Mouse (Mus musculus) adrenal gland (tissue): ENCODE results near the gene Tfpt.
"Not testable (repeated sequence)": the region's sequence is repeated elsewhere in the genome, so short reads cannot be mapped to it uniquely, and the experiment has no call there.

Experiments
- intact Hi-C: fragments of 180-260 bp; cut with DNase I; formaldehyde crosslinking; loops from one replicate; pipeline ENCODE4 v1.15.1; 2025
- microRNA-seq, 2 experiments: library from miRNA; unstranded; fragments of <30 nt; microRNA quantifications; one replicate each; pipeline ENCODE4; 2019

Tfpt gene

DNA sequence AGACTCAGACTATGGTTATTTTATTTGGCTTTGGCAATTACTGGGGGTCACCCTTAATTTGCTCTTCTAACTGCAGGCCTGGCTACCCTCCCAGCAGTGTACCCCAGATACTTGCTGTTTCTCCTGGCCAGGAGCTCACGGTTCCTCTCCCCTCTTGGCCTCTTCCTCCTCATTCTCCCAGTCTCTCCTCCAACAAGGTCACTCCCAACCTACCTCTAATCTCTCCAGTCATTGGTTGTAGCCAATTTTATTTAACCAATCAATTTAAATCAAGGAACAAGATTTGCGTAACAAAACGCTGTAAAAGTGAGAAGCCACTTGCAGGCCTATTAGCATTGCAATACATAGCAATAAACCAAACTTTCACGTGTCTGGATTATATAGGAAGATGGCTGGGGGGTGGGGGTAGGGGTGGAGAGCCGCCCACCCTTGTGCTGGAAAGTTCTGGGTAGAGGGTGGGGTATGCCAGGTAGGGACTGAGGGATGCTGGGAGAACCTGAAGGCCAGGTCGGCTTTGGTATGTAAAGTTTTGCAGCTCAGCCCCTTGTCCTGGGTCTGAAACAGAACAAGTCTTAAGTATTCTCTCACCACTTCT is 50.7 kb downstream of the Tfpt start:
- intact Hi-C loops, result no loop called here

DNA sequence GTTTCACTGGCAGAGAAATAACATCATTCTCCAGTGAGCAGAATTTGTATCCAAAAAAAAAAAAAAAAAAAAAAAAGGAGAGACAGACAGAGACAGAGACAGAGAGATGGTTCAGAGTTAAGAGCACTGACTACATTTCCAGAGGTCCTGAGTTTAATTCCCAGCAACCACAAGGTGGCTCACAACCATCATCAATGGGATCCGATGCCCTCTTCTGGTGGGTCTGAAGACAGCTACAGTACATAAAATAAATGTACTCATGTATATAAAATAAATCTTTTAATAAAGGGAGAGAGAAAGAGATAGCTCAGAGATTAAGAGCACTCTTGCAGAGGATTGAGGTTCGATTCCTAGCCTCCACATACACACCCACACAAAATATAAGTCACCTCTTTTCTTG is 51.5 kb downstream of the Tfpt start:
- intact Hi-C loops, result no loop called here

DNA sequence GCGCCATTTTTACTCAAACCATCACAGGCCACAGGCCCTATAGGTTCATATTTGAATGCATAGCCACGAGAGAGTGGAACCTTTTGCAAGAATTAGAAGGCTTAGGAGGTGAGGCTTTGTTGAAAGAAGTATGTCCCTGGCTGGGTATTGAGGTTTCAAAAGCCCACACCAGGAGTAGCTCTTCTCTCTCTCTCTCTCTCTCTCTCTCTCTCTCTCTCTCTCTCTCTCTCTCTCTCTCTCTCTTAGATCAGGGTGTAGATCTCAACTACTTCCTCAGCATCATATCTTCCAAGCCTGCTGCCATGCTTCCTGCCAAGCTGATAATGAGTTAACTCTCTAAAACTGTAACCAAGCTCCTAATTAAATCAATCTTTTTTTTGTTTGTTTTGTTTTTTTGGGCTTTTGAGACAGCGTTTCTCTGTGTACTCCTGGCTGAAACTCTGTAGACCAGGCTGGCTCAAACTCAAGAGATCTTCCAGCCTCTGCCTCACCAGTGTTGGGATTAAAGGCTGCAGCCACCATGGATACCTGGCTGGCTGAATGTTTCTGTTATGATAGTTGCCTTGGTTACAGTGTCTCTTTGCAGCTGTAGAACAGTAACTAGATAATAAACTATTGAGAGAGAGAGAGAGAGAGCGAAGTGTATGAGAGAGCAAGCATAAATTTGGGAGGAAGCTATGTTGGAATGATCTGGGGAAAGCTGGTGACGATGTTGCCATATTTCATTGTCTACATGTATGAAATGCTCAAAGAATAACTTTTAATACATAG is 53.2 kb downstream of the Tfpt start:
- intact Hi-C loops, result no loop called here

DNA sequence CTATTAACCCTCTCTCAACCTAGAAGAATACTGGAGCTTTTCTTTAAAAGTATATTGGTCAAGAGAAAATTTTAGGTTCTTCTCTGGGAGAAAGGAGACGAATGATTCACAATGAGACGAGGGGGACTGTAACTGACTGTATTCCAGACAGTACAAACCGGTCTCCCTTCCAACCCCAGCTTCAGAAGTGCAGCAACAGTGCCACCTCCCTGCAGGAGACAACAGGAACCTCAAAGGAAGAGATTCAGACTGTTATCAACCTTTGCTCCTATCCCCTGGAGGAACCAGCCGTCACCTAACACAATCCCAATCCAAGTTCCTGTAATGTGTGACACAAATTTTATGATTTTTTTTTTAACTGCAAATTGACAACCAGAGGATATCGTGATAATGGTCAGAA is 55.5 kb downstream of the Tfpt start:
- intact Hi-C loops, result no loop called here

DNA sequence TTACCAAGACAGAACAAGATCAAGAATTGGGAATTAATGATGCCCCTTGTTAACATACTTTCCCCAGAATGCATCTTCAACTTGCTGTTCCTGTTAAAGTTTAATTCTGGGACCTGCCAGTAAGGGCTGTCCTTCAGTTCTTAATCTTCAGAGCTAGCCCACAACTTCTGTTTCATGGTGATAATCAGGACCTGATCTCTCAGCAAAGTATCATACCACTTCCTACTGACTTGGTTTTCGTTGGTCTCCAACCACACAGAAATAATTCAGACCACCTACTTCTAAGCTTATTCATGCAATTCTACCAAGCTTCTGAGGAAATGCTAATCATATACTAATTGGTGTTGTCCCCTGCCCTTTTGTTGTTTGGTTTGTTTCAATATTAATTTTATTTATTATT is 57.9 kb downstream of the Tfpt start:
- intact Hi-C loops, result no loop called here

DNA sequence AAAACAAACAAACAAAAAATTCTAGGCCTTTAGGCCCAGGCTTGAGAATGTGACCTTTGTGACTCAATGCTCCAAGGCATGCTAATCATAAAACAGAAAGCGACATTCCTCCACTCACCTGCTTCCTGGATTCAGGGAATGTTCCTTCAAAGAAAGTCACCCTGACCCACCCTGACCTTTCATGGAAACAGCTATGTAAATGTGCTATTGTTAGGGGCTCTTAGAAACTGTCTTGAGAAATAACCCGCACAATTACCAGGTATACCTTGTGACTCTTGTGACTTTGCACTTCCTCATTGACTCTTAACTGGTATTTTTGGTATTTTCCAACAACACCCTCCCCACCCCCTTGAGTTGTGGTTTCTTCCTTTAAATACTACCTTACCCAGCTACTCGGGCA is 59.1 kb downstream of the Tfpt start:
- intact Hi-C loops, result not testable (repeated sequence)

Small RNAs within 50 kb of the gene (microRNA-seq; reads per million reads assigned to microRNA genes)
- gene Gm25100 (0 reads per million in 2 experiments), gene Mir3572 (2.1 to 3.0 reads per million in 2 experiments)
